Mouse (Mus musculus): ENCODE results near the gene Sar1b. TPM values are rescaled to one million over a fixed set of nuclear protein-coding genes. Genes with fewer than 3 reads are reported as not detected.

The Sar1b gene
- total and polyA plus RNA-seq, 3 experiments: 4.0 to 103 (median 59.2) TPM

DNA sequence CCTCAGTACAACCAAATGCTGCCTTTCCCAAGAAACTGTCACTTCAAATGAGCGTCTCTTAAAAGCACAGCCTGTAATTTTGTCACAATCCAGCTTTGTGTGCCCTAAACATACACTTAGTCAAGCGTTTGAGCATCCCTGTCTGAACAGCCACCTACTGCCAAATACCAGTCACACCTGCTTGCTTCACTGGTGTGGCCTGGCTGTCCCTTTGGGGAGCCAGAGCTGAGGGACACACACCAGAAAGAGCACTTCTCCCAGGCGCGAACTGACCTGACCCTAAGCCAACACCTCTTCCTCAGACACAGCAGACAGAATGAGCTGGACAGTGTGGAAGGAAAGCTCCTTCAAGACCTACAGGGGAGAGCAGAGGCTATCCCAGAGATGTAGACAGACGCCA is 69.5 kb downstream of the Sar1b start:
- Histone ChIP-seq H3K36me3 (replicated peaks) (peaks cover 96% of the 10 kb centered on the region), H3K4me3 (ENCODE audit: low read depth, low read length) (no peak overlapping the region), H3K9me3 (replicated peaks) (no peaks in the 10 kb centered on the region), H3K4me1 (ENCODE audit: insufficient read depth, low read depth, low read length) (no peaks in the 10 kb centered on the region; the same call in 1 of the 2 replicates), H3K27me3 (ENCODE audit: insufficient read depth, low read length) (no peaks in the 10 kb centered on the region)
- ATAC-seq (ENCODE audit: extremely low read depth, insufficient number of reproducible peaks, low FRiP score, poor library complexity, severe bottlenecking): no peak
- TF ChIP-seq CTCF (IDR thresholded peaks at IDR 0.05; ENCODE audit: low read depth, low read length) (no peak), GATA2 (IDR thresholded peaks at IDR 0.05; ENCODE audit: borderline replicate concordance, low read depth, low read length) (no peak), TAL1 (conservative IDR thresholded peaks at IDR 0.05; ENCODE audit: low read depth, low read length) (no peak), POLR2AphosphoS5 (IDR thresholded peaks at IDR 0.05; ENCODE audit: insufficient replicate concordance, low read depth, low read length) (no peak), GATA1 (IDR thresholded peaks at IDR 0.05; ENCODE audit: borderline replicate concordance, low read length) (no peak)
- DNase-seq (ENCODE audit: low spot score): no peak

DNA sequence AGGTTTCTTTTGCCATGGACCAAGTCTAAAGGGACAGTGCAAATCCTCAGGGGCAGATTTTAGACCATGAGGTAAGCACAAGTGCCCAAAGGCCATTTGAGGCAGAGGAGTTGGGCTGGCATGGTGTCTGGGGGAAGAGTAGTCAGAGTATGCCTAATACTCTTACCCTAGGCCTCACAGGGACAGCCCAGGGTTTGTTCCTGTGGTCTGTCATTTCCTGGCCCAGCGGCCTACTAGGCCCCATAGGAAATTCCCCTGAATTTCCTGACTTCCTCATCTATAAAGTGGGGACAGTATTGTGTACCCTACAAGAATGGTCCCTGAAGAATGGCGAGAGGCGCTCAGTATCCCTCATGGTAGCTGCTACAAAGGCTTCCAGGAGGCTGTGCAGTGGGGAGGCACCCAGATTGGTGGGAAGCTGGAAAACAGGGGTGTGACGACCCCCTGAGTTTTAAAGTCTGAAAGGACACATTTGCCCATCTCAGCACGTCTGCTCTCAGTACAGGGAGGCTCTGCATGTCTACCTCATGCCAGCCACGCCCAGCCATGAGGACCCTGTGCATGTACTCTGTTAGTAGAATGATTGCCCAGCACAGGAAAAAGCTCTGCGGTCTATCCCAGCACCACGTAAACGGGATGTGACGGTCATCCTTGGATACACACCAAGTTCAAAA is 70.0 kb downstream of the Sar1b start:
- no peaks in the 10 kb centered on the region for H3K27me3 ChIP-seq (ENCODE audit: insufficient read depth, low read length)
- DNase-seq (ENCODE audit: low spot score) (no peak), ATAC-seq (ENCODE audit: extremely low read depth, insufficient number of reproducible peaks, low FRiP score, poor library complexity, severe bottlenecking) (no peak)
- no peak overlapping the region for H3K4me3 ChIP-seq (ENCODE audit: low read depth, low read length)
- H3K36me3 ChIP-seq (replicated peaks): peaks cover 97% of the 10 kb centered on the region
- H3K9me3 ChIP-seq (replicated peaks): no peaks in the 10 kb centered on the region
- TF ChIP-seq GATA2 (IDR thresholded peaks at IDR 0.05; ENCODE audit: borderline replicate concordance, low read depth, low read length): no peak
- no peak for TF ChIP-seq GATA1 (IDR thresholded peaks at IDR 0.05; ENCODE audit: borderline replicate concordance, low read length)
- TF ChIP-seq TAL1 (conservative IDR thresholded peaks at IDR 0.05; ENCODE audit: low read depth, low read length): no peak
- TF ChIP-seq POLR2AphosphoS5 (IDR thresholded peaks at IDR 0.05; ENCODE audit: insufficient replicate concordance, low read depth, low read length): no peak
- TF ChIP-seq CTCF (IDR thresholded peaks at IDR 0.05; ENCODE audit: low read depth, low read length): no peak
- no peaks in the 10 kb centered on the region; the same call in 1 of the 2 replicates for H3K4me1 ChIP-seq (ENCODE audit: insufficient read depth, low read depth, low read length)

- H3K27me3 ChIP-seq (ENCODE audit: insufficient read depth, low read length): no peaks in the 10 kb centered on the region
- no peaks in the 10 kb centered on the region; the same call in 1 of the 2 replicates for H3K4me1 ChIP-seq (ENCODE audit: insufficient read depth, low read depth, low read length)
- no peak for ATAC-seq (ENCODE audit: extremely low read depth, insufficient number of reproducible peaks, low FRiP score, poor library complexity, severe bottlenecking)
- H3K9me3 ChIP-seq (replicated peaks): no peaks in the 10 kb centered on the region
- no peak for TF ChIP-seq GATA2 (IDR thresholded peaks at IDR 0.05; ENCODE audit: borderline replicate concordance, low read depth, low read length)
- no peak for TF ChIP-seq CTCF (IDR thresholded peaks at IDR 0.05; ENCODE audit: low read depth, low read length)
- TF ChIP-seq TAL1 (conservative IDR thresholded peaks at IDR 0.05; ENCODE audit: low read depth, low read length): no peak
- TF ChIP-seq POLR2AphosphoS5 (IDR thresholded peaks at IDR 0.05; ENCODE audit: insufficient replicate concordance, low read depth, low read length): no peak
- no peak for TF ChIP-seq GATA1 (IDR thresholded peaks at IDR 0.05; ENCODE audit: borderline replicate concordance, low read length)
- H3K36me3 ChIP-seq (replicated peaks): peaks cover 98% of the 10 kb centered on the region
- H3K4me3 ChIP-seq (ENCODE audit: low read depth, low read length): no peak overlapping the region
- no peak for DNase-seq (ENCODE audit: low spot score)
These were observed 70.6 kb downstream of the Sar1b start for GRCm38 (mm10) chr11:51834067-51834411.

GRCm38 (mm10) chr11:51835598-51835997 is 72.1 kb downstream of the Sar1b start:
- ATAC-seq (ENCODE audit: extremely low read depth, insufficient number of reproducible peaks, low FRiP score, poor library complexity, severe bottlenecking) (no peak), DNase-seq (ENCODE audit: low spot score) (no peak)
- Histone ChIP-seq H3K4me1 (ENCODE audit: insufficient read depth, low read depth, low read length) (peaks cover 7% of the 10 kb centered on the region; the same call in 1 of the 2 replicates), H3K27me3 (ENCODE audit: insufficient read depth, low read length) (no peaks in the 10 kb centered on the region), H3K9me3 (replicated peaks) (no peaks in the 10 kb centered on the region), H3K36me3 (replicated peaks) (peaks cover 95% of the 10 kb centered on the region), H3K4me3 (ENCODE audit: low read depth, low read length) (no peak overlapping the region)
- TF ChIP-seq GATA2 (IDR thresholded peaks at IDR 0.05; ENCODE audit: borderline replicate concordance, low read depth, low read length) (no peak), TAL1 (conservative IDR thresholded peaks at IDR 0.05; ENCODE audit: low read depth, low read length) (no peak), POLR2AphosphoS5 (IDR thresholded peaks at IDR 0.05; ENCODE audit: insufficient replicate concordance, low read depth, low read length) (no peak), GATA1 (IDR thresholded peaks at IDR 0.05; ENCODE audit: borderline replicate concordance, low read length) (no peak), CTCF (IDR thresholded peaks at IDR 0.05; ENCODE audit: low read depth, low read length) (no peak)

DNA sequence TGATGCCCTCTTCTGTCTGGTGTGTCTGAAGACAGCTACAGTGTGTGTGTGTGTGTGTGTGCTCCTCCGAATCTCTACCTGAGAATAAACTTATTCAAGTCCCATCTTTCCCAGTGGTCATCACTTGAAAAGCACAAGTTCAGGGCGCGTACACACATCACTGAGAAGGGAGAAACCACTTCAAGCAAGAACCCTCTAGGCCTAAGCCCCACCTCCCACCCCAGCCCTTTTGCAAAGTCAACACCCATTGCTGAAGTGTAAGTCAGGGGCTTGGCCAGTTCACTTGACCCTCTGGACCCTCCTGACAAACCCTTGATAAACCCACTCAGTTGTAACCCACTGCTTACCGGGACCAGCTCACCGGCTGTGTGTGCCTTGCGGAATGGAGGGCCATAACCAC is 73.0 kb downstream of the Sar1b start:
- Histone ChIP-seq H3K4me1 (ENCODE audit: insufficient read depth, low read depth, low read length) (peaks cover 16% of the 10 kb centered on the region; the same call in 1 of the 2 replicates), H3K36me3 (replicated peaks) (peaks cover 95% of the 10 kb centered on the region), H3K9me3 (replicated peaks) (no peaks in the 10 kb centered on the region), H3K4me3 (ENCODE audit: low read depth, low read length) (no peak overlapping the region), H3K27me3 (ENCODE audit: insufficient read depth, low read length) (no peaks in the 10 kb centered on the region)
- ATAC-seq (ENCODE audit: extremely low read depth, insufficient number of reproducible peaks, low FRiP score, poor library complexity, severe bottlenecking) (no peak), DNase-seq (ENCODE audit: low spot score) (no peak)
- TF ChIP-seq GATA2 (IDR thresholded peaks at IDR 0.05; ENCODE audit: borderline replicate concordance, low read depth, low read length): no peak

DNA sequence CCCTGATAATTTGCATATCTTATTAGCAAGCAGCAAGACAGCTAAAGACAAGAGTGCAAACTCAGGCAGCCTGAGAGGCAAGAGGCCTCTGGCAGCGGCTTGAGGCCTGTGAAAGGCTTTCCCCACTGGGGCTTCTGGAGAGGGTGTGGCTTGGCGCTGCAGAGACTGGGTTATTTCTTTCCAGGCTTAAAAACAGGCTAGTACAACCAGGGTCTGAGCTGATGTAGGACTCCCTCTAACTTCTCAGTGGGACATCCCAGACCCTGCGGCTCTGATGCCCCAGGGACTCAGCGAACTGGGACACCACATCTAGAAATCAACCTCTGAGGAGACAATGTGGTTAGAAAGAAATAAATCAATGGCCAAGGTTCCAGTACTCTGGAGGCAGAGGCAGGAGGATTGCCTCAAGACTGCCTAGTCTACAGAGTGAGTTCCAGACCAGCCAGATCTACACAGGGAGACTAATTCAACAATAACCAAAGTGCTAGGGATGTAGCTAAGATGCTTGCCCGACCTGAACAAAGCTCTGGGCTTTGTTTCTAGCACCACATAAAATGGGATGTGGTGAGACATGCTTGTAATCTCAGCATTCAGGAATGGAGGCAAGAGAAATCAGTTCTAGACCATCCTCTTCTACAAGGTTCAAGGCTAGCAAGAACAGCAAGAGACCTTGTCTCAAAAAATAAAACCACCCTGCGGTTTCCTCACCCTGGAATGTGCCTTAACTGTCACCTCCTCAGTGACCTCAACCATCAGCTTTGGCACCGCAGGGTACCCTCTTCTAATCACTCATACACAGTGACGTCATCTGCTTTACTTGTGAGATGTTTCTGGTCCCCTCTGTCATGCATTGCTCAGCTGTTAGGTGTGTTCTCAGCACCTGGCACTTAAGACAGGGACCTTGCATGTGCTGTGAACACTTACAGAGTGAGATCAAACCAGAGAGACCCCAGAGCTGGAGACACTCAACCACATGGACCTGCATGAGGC is 74.0 kb downstream of the Sar1b start:
- ATAC-seq (ENCODE audit: extremely low read depth, insufficient number of reproducible peaks, low FRiP score, poor library complexity, severe bottlenecking) (no peak), DNase-seq (ENCODE audit: low spot score) (no peak)
- H3K27me3 ChIP-seq (ENCODE audit: insufficient read depth, low read length): no peaks in the 10 kb centered on the region
- H3K9me3 ChIP-seq (replicated peaks): no peaks in the 10 kb centered on the region
- H3K4me1 ChIP-seq (ENCODE audit: insufficient read depth, low read depth, low read length): peaks cover 19% of the 10 kb centered on the region; the same call in 1 of the 2 replicates
- peaks cover 95% of the 10 kb centered on the region for H3K36me3 ChIP-seq (replicated peaks)
- no peak overlapping the region for H3K4me3 ChIP-seq (ENCODE audit: low read depth, low read length)
- TF ChIP-seq GATA1 (IDR thresholded peaks at IDR 0.05; ENCODE audit: borderline replicate concordance, low read length) (no peak), POLR2AphosphoS5 (IDR thresholded peaks at IDR 0.05; ENCODE audit: insufficient replicate concordance, low read depth, low read length) (no peak)
